Mouse (Mus musculus) limb, embryonic 14.5 days (tissue): ENCODE data around the gene Rcn3. TPM values are rescaled to one million over a fixed set of nuclear protein-coding genes. Genes with fewer than 3 reads are reported as not detected.

Experiments used
- ATAC-seq: fragments of 200-750 bp; cut with Nextera tagmentation; 2 replicates; pipeline ENCODE4 v1.8.0; 2017; ENCODE audit warnings: low read depth, moderate number of reproducible peaks, moderate TSS enrichment; ENCODE audit not compliant: low FRiP score
- DNase-seq: peaks from one replicate; pipeline ENCODE4 v3.0.0-alpha.2; 2015; ENCODE audit warnings: low spot score
- H3K27ac ChIP-seq: fragments of 300-500 bp; sonication (generic); replicated peaks from 2 replicates; pipeline ENCODE4 v1.5.1; 2014; ENCODE audit warnings: low read depth, mild to moderate bottlenecking, low read length, moderate library complexity, mixed read lengths
- H3K27me3 ChIP-seq: fragments of 300-500 bp; sonication (generic); 2 replicates; pipeline ENCODE4 v1.6.1; 2014; ENCODE audit warnings: low read length, mixed read lengths; ENCODE audit not compliant: control insufficient read depth, insufficient read depth
- H3K36me3 ChIP-seq: fragments of 300-500 bp; sonication (generic); 2 replicates; pipeline ENCODE4 v1.6.1; 2014; ENCODE audit warnings: mild to moderate bottlenecking, low read length, moderate library complexity, mixed read lengths; ENCODE audit not compliant: control insufficient read depth, insufficient read depth
- H3K4me1 ChIP-seq: fragments of 300-500 bp; sonication (generic); 2 replicates; pipeline ENCODE4 v1.6.1; 2014; ENCODE audit warnings: antibody characterized with exemption, low read length, mixed read lengths; ENCODE audit not compliant: control insufficient read depth, insufficient read depth
- H3K4me2 ChIP-seq: fragments of 300-500 bp; sonication (generic); replicated peaks from 2 replicates; pipeline ENCODE4 v1.6.1; 2014; ENCODE audit warnings: low read depth, mild to moderate bottlenecking, low read length, moderate library complexity; ENCODE audit not compliant: severe bottlenecking
- H3K4me3 ChIP-seq: fragments of 300-500 bp; sonication (generic); replicated peaks from 2 replicates; pipeline ENCODE4 v1.5.1; 2014; ENCODE audit warnings: low read length
- H3K9ac ChIP-seq: fragments of 300-500 bp; sonication (generic); 2 replicates; pipeline ENCODE4 v1.6.1; 2014; ENCODE audit warnings: mild to moderate bottlenecking, low read depth, low read length, moderate library complexity; ENCODE audit not compliant: severe bottlenecking
- H3K9me3 ChIP-seq: fragments of 300-500 bp; sonication (generic); 2 replicates; pipeline ENCODE4 v1.6.1; 2016; ENCODE audit warnings: low read length; ENCODE audit not compliant: control insufficient read depth
- POLR2A ChIP-seq: fragments of 200-500 bp; IDR thresholded peaks from 2 replicates; pipeline ENCODE4 v1.8.0; 2012; ENCODE audit warnings: inconsistent platforms, mild to moderate bottlenecking, moderate library complexity, borderline replicate concordance; ENCODE audit not compliant: insufficient read depth, insufficient read length; ENCODE audit errors: extremely low read depth
- WGBS: fragments of 180-500 bp; shearing (Covaris S2); extraction: QIAGEN DNeasy Blood & Tissue Kit; methylation state at CpG from one replicate; pipeline ENCODE4 v1.1.7; 2014; 5-methylcytosine and 5-hydroxymethylcytosine counted together
- polyA plus RNA-seq, 2 experiments: library from polyadenylated mRNA; depleted of rRNA in 1 of 2; stranded (reverse) in 1 of 2; unstranded in 1 of 2; fragments of >200 nt; fragmentation: Nextera tagmentation in 1 of 2; extraction: Ambion mirVana in 1 of 2; gene quantifications; 2 replicates each; pipeline versions ENCODE4 v1.2.1 to v1.2.3; 2012 to 2014

The Rcn3 gene
- polyA plus RNA-seq, 2 experiments = 577 to 679 TPM

DNA sequence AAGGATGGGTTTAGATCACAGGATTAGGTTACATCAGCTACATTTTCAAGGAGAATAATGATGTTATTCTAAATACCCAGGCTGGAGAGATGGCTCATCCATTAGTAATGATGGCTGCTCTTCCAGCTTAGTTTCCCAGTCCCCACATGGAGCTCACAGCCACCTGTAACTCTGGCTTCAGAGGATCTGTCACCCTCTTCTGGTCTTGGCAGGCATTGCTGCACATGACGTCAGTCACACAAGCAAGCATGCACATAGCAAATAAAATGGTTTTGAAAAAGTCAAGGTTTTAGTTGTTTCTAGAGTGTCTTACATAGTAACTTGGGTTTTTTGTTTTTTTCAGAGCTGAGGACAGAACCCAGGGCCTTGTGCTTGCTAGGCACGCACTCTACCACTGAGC is 19.8 kb downstream of the Rcn3 start:
- peaks cover 38% of the 10 kb centered on the region for H3K36me3 ChIP-seq
- no peak for TF ChIP-seq POLR2A
- no peaks in the 10 kb centered on the region for H3K27me3 ChIP-seq
- DNase-seq = no peak
- H3K9ac ChIP-seq = no peak overlapping the region
- WGBS = 89% methylated on average over 2 of the region's 2 CpGs
- no peak overlapping the region for H3K27ac ChIP-seq
- no peak overlapping the region for H3K4me3 ChIP-seq
- H3K4me1 ChIP-seq = no peaks in the 10 kb centered on the region
- no peak for ATAC-seq
- H3K4me2 ChIP-seq = no peak overlapping the region
- no peaks in the 10 kb centered on the region for H3K9me3 ChIP-seq

DNA sequence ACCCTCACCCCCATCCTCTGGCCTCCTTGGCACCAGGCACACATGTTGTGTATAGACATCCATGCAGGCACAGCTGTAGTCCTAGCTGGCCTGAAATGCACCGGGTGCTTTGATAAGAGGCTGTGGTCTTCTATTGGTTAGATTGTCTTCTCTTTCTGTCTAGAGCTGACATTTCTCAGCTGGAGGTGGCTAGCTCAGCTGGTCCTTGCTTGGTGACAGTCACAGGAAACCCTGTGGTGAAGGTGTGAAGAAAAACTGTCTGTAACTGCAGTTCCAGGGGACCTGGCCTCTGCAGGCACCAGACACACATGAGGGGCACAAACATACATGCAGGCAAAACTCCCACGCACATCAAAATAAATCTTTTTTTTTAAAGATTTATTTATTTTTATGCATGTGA is 22.4 kb downstream of the Rcn3 start:
- no peak for TF ChIP-seq POLR2A
- no peak for DNase-seq
- Histone ChIP-seq H3K4me3 (no peak overlapping the region), H3K27ac (no peak overlapping the region), H3K9me3 (no peaks in the 10 kb centered on the region), H3K9ac (no peak overlapping the region), H3K4me2 (no peak overlapping the region), H3K4me1 (no peaks in the 10 kb centered on the region), H3K27me3 (no peaks in the 10 kb centered on the region), H3K36me3 (peaks cover 17% of the 10 kb centered on the region)
- WGBS = 88% methylated on average over 2 of the region's 2 CpGs
- ATAC-seq = no peak

DNA sequence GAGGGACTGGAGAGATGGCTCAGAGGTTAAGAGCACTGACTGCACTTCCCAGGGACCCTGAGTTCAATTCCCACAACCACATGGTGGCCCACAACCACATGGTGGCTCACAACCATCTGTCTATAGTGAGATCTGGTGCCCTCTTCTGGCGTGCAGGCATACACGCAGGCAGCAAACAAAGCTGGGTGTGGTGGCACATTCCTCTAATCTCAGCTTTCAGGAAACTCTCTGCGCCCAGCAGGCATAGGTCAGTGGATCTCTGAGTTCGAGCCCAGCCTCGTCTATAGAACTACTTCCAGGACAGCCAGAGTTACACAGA is 24.1 kb downstream of the Rcn3 start:
- H3K4me2 ChIP-seq = no peak overlapping the region
- no peaks in the 10 kb centered on the region for H3K27me3 ChIP-seq
- peaks cover 5% of the 10 kb centered on the region; the same call in 1 of the 2 replicates for H3K4me1 ChIP-seq
- H3K27ac ChIP-seq = no peak overlapping the region
- ATAC-seq = no peak
- no peak overlapping the region for H3K9ac ChIP-seq
- WGBS = 28% methylated on average over 5 of the region's 5 CpGs
- 0 out of 2 replicates have a peak, but pooled peaks cover 3% of the 10 kb centered on the region for H3K36me3 ChIP-seq
- H3K4me3 ChIP-seq = no peak overlapping the region
- no peaks in the 10 kb centered on the region for H3K9me3 ChIP-seq
- TF ChIP-seq POLR2A = no peak
- DNase-seq = no peak

DNA sequence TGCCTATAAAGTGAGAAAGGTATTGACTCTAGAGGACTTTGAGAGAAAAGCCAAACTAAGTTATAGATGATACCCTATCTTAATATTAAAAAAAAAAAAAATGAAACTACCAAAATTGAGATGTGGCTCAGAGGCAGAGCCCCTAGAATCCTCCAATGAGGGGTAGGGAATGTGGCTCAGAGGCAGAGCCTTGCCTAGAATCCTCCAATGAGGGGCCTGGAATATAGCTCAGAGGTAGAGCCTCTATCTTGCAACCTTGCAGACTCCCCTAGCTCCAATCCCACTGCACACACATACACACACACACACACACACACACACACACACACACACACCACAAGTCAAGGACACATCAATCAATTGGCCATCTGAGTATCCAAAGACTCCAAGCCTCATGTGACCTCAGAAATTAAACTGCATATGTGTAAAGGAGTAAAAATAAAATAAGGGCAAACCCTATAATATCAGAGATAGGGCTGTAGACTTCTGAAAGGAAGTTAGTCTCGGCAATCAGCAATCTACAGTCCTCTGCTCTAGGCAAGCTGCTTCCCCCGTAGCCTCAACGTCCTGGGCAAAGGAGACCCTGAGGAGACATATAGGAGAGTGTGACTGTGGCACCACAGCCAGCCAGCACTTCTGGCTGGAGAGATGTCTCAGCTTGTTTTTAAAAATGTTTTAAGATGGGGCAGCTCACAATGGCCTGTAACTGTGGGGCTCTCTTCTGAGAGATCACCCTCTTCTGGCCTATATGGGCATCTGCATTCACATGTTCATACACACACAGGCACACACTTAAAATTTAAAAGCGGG is 24.6 kb downstream of the Rcn3 start:
- Histone ChIP-seq H3K9ac (no peak overlapping the region), H3K4me2 (no peak overlapping the region), H3K27me3 (no peaks in the 10 kb centered on the region), H3K36me3 (0 out of 2 replicates have a peak, but pooled peaks cover 3% of the 10 kb centered on the region), H3K4me3 (no peak overlapping the region), H3K9me3 (no peaks in the 10 kb centered on the region), H3K4me1 (peaks cover 5% of the 10 kb centered on the region; the same call in 1 of the 2 replicates), H3K27ac (no peak overlapping the region)
- no peak for TF ChIP-seq POLR2A
- WGBS = 81% methylated on average over 4 of the region's 4 CpGs
- no peak for ATAC-seq
- DNase-seq = no peak

DNA sequence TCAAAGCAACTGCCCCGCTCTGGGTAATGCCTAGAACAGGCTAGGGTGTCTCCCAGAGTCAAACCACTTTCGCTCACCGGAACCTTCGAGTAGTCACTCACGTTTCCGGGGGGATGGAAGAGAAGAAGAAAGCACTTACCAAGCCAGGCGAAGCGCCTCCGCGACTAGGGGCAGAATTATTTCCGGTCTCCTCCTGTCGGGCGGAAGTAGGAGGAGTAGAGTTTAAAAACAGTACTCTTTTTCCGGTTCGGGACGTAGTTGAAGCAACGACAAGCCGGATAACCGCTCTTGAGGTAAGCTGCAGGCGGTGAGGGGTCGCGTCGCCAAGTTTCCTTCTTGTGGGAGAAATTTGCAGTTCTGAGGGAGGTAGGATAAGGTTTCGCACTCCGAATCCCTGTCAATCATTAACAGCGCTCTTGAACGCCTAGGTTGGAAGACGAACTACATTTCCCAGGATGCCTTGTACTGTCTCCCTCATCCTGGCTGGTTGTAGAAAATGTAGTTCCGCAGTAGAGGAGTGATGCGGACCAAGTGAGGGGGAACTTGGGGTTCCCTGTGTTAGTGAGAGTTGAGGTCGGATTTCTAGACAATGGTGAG is 29.7 kb downstream of the Rcn3 start, which contains the start of the genes Nosip and Prrg2:
Gene Nosip (plus strand): TSS at position 191 of the 597 bp plus-strand sequence.
Gene Prrg2 (minus strand): TSS at position 439 of the 597 bp plus-strand sequence.
- DNase-seq (peak; percentile 98), ATAC-seq (peak; percentile 92)
- Histone ChIP-seq H3K27me3 (no peaks in the 10 kb centered on the region), H3K4me2 (peak within 1 kb of the TSS; percentile 62), H3K36me3 (0 out of 2 replicates have a peak, but pooled peaks cover 3% of the 10 kb centered on the region), H3K9ac (peak within 1 kb of the TSS; percentile 62), H3K9me3 (no peaks in the 10 kb centered on the region), H3K27ac (peak within 1 kb of the TSS; percentile 83), H3K4me1 (peaks cover 12% of the 10 kb centered on the region), H3K4me3 (peak within 1 kb of the TSS; percentile 70)
- under 1% methylated on average over 31 of the region's 31 CpGs for WGBS
- TF ChIP-seq POLR2A = peak; percentile 68; the same call in 1 of the 2 replicates
